Mouse (Mus musculus): ENCODE measurements around the gene Ttc32. TPM values are rescaled to one million over a fixed set of nuclear protein-coding genes. Genes with fewer than 3 reads are reported as not detected.
A peak's percentile ranks its signal among the peaks of the same experiment; 100 is the strongest.
"Not testable (repeated sequence)": the region's sequence is repeated elsewhere in the genome, so short reads cannot be mapped to it uniquely, and the experiment has no call there.

Gene Ttc32
- total and polyA plus RNA-seq, 2 experiments from 2014 or later = 14.5 to 20.9 TPM

GRCm38 (mm10) chr12:9024071-9024470 is 5.7 kb upstream of the Ttc32 start:
- Histone ChIP-seq H3K4me1 (ENCODE audit: control insufficient read depth, insufficient read depth) (no peaks in the 10 kb centered on the region), H3K4me3 (ENCODE audit: low read depth, low read length) (no peak overlapping the region), H3K9me3 (replicated peaks; ENCODE audit: control insufficient read depth, low read length) (no peaks in the 10 kb centered on the region), H3K36me3 (replicated peaks; ENCODE audit: control insufficient read depth, insufficient read depth, low read length) (no peaks in the 10 kb centered on the region), H3K9ac (replicated peaks; ENCODE audit: low read depth, low read length) (no peak overlapping the region), H3K27ac (ENCODE audit: low read depth) (no peak overlapping the region), H3K27me3 (ENCODE audit: control insufficient read depth, insufficient read depth, low read length) (no peaks in the 10 kb centered on the region), H3K4me2 (ENCODE audit: low read depth, low read length) (no peak overlapping the region)
- 89% methylated on average over 14 of the region's 14 CpGs for WGBS
- no peak for ATAC-seq (ENCODE audit: insufficient read depth, low read depth)
- DNase-seq (ENCODE audit: low spot score) = no peak
- TF ChIP-seq CTCF (IDR thresholded peaks at IDR 0.05; ENCODE audit: low read depth) (no peak), EP300 (IDR thresholded peaks at IDR 0.05; ENCODE audit: low read depth) (no peak)

GRCm38 (mm10) chr12:9024736-9025135 is 5.1 kb upstream of the Ttc32 start:
- TF ChIP-seq EP300 (IDR thresholded peaks at IDR 0.05; ENCODE audit: low read depth) (no peak; the same call in 1 of the 2 replicates), CTCF (IDR thresholded peaks at IDR 0.05; ENCODE audit: low read depth) (no peak)
- H3K36me3 ChIP-seq (replicated peaks; ENCODE audit: control insufficient read depth, insufficient read depth, low read length) = no peaks in the 10 kb centered on the region
- H3K27ac ChIP-seq (ENCODE audit: low read depth) = no peak overlapping the region
- H3K27me3 ChIP-seq (ENCODE audit: control insufficient read depth, insufficient read depth, low read length) = no peaks in the 10 kb centered on the region
- H3K4me3 ChIP-seq (ENCODE audit: low read depth, low read length) = no peak overlapping the region
- H3K9ac ChIP-seq (replicated peaks; ENCODE audit: low read depth, low read length) = no peak overlapping the region
- H3K4me1 ChIP-seq (ENCODE audit: control insufficient read depth, insufficient read depth) = no peaks in the 10 kb centered on the region
- 32% methylated on average over 13 of the region's 13 CpGs for WGBS
- ATAC-seq (ENCODE audit: insufficient read depth, low read depth) (peak; percentile 74), DNase-seq (ENCODE audit: low spot score) (peak; percentile 47)
- H3K9me3 ChIP-seq (replicated peaks; ENCODE audit: control insufficient read depth, low read length) = no peaks in the 10 kb centered on the region
- H3K4me2 ChIP-seq (ENCODE audit: low read depth, low read length) = no peak overlapping the region

- Histone ChIP-seq H3K27ac (ENCODE audit: low read depth) (no peak overlapping the region), H3K36me3 (replicated peaks; ENCODE audit: control insufficient read depth, insufficient read depth, low read length) (no peaks in the 10 kb centered on the region), H3K4me1 (ENCODE audit: control insufficient read depth, insufficient read depth) (no peaks in the 10 kb centered on the region), H3K4me2 (ENCODE audit: low read depth, low read length) (no peak overlapping the region), H3K27me3 (ENCODE audit: control insufficient read depth, insufficient read depth, low read length) (no peaks in the 10 kb centered on the region), H3K9me3 (replicated peaks; ENCODE audit: control insufficient read depth, low read length) (no peaks in the 10 kb centered on the region), H3K9ac (replicated peaks; ENCODE audit: low read depth, low read length) (no peak overlapping the region), H3K4me3 (ENCODE audit: low read depth, low read length) (no peak overlapping the region)
- TF ChIP-seq EP300 (IDR thresholded peaks at IDR 0.05; ENCODE audit: low read depth) = no peak
- no peak for TF ChIP-seq CTCF (IDR thresholded peaks at IDR 0.05; ENCODE audit: low read depth)
- DNase-seq (ENCODE audit: low spot score) (no peak), ATAC-seq (ENCODE audit: insufficient read depth, low read depth) (no peak)
These were observed 3.0 kb upstream of the Ttc32 start for GRCm38 (mm10) chr12:9026843-9027242.

- not testable (repeated sequence) for DNase-seq (ENCODE audit: low spot score); H3K36me3 ChIP-seq (replicated peaks; ENCODE audit: control insufficient read depth, insufficient read depth, low read length); H3K27ac ChIP-seq (ENCODE audit: low read depth); H3K4me2 ChIP-seq (ENCODE audit: low read depth, low read length); ATAC-seq (ENCODE audit: insufficient read depth, low read depth); H3K4me1 ChIP-seq (ENCODE audit: control insufficient read depth, insufficient read depth); H3K27me3 ChIP-seq (ENCODE audit: control insufficient read depth, insufficient read depth, low read length); H3K9ac ChIP-seq (replicated peaks; ENCODE audit: low read depth, low read length); H3K4me3 ChIP-seq (ENCODE audit: low read depth, low read length); H3K9me3 ChIP-seq (replicated peaks; ENCODE audit: control insufficient read depth, low read length)
- WGBS = 78% methylated on average over 7 of the region's 7 CpGs
These were observed 981 bp upstream of the Ttc32 start for GRCm38 (mm10) chr12:9028816-9029215.

- TF ChIP-seq EP300 (IDR thresholded peaks at IDR 0.05; ENCODE audit: low read depth) (no peak), CTCF (IDR thresholded peaks at IDR 0.05; ENCODE audit: low read depth) (no peak)
- peak overlapping the region; percentile 92; the same call in 1 of the 2 replicates for H3K9ac ChIP-seq (replicated peaks; ENCODE audit: low read depth, low read length)
- H3K4me2 ChIP-seq (ENCODE audit: low read depth, low read length) = peak overlapping the region; percentile 85
- peaks cover 7% of the 10 kb centered on the region for H3K4me1 ChIP-seq (ENCODE audit: control insufficient read depth, insufficient read depth)
- no peaks in the 10 kb centered on the region for H3K9me3 ChIP-seq (replicated peaks; ENCODE audit: control insufficient read depth, low read length)
- H3K27ac ChIP-seq (ENCODE audit: low read depth) = peak overlapping the region; percentile 99
- no peak for DNase-seq (ENCODE audit: low spot score)
- no peaks in the 10 kb centered on the region for H3K36me3 ChIP-seq (replicated peaks; ENCODE audit: control insufficient read depth, insufficient read depth, low read length)
- no peak for ATAC-seq (ENCODE audit: insufficient read depth, low read depth)
- no peaks in the 10 kb centered on the region for H3K27me3 ChIP-seq (ENCODE audit: control insufficient read depth, insufficient read depth, low read length)
- 27% methylated on average over 4 of the region's 4 CpGs for WGBS
- H3K4me3 ChIP-seq (ENCODE audit: low read depth, low read length) = peak overlapping the region; percentile 77
These were observed 300 bp upstream of the Ttc32 start for GRCm38 (mm10) chr12:9029506-9029887.

GRCm38 (mm10) chr12:9031166-9031565 is 1.4 kb downstream of the Ttc32 start:
- Histone ChIP-seq H3K4me3 (ENCODE audit: low read depth, low read length) (peak overlapping the region; percentile 77), H3K4me2 (ENCODE audit: low read depth, low read length) (peak overlapping the region; percentile 85), H3K9ac (replicated peaks; ENCODE audit: low read depth, low read length) (peak overlapping the region; percentile 92), H3K9me3 (replicated peaks; ENCODE audit: control insufficient read depth, low read length) (no peaks in the 10 kb centered on the region), H3K4me1 (ENCODE audit: control insufficient read depth, insufficient read depth) (peaks cover 10% of the 10 kb centered on the region), H3K36me3 (replicated peaks; ENCODE audit: control insufficient read depth, insufficient read depth, low read length) (no peaks in the 10 kb centered on the region), H3K27me3 (ENCODE audit: control insufficient read depth, insufficient read depth, low read length) (no peaks in the 10 kb centered on the region), H3K27ac (ENCODE audit: low read depth) (peak overlapping the region; percentile 43)
- no peak for TF ChIP-seq CTCF (IDR thresholded peaks at IDR 0.05; ENCODE audit: low read depth)
- TF ChIP-seq EP300 (IDR thresholded peaks at IDR 0.05; ENCODE audit: low read depth) = no peak
- no peak for ATAC-seq (ENCODE audit: insufficient read depth, low read depth)
- DNase-seq (ENCODE audit: low spot score) = no peak
- WGBS = 72% methylated on average over 8 of the region's 8 CpGs

Data from heart, postnatal 0 days (tissue).